Mouse (Mus musculus) hindbrain, postnatal 0 days (tissue): ENCODE data around the gene Mroh9. TPM values are rescaled to one million over a fixed set of nuclear protein-coding genes. Genes with fewer than 3 reads are reported as not detected.

ENCODE experiments used
- ATAC-seq: fragments of 200-750 bp; cut with Nextera tagmentation; 2 replicates; pipeline ENCODE4 v1.8.0; 2017; ENCODE audit warnings: mild to moderate bottlenecking, moderate TSS enrichment, moderate library complexity
- DNase-seq: peaks from one replicate; pipeline ENCODE4 v3.0.0-alpha.2; 2015; ENCODE audit warnings: low spot score
- H3K27ac ChIP-seq: fragments of 300-500 bp; sonication (generic); 2 replicates; pipeline ENCODE4 v1.5.1; 2014; ENCODE audit warnings: mild to moderate bottlenecking
- H3K27me3 ChIP-seq: fragments of 300-500 bp; sonication (generic); 2 replicates; pipeline ENCODE4 v1.6.1; 2014; ENCODE audit warnings: low read length, mixed read lengths; ENCODE audit not compliant: insufficient read depth
- H3K36me3 ChIP-seq: fragments of 300-500 bp; sonication (generic); 2 replicates; pipeline ENCODE4 v1.6.1; 2014; ENCODE audit warnings: low read length, mixed read lengths; ENCODE audit not compliant: insufficient read depth
- H3K4me1 ChIP-seq: fragments of 300-500 bp; sonication (generic); 2 replicates; pipeline ENCODE4 v1.6.1; 2014; ENCODE audit warnings: antibody characterized with exemption, low read length, mixed read lengths; ENCODE audit not compliant: insufficient read depth
- H3K4me2 ChIP-seq: fragments of 300-500 bp; sonication (generic); 2 replicates; pipeline ENCODE4 v1.6.1; 2014; ENCODE audit warnings: low read depth, mild to moderate bottlenecking, low read length, moderate library complexity, mixed read lengths
- H3K4me3 ChIP-seq: fragments of 300-500 bp; sonication (generic); 2 replicates; pipeline ENCODE4 v1.5.1; 2014; ENCODE audit warnings: low read length
- H3K9ac ChIP-seq: fragments of 300-500 bp; sonication (generic); replicated peaks from 2 replicates; pipeline ENCODE4 v1.6.1; 2014; ENCODE audit warnings: mild to moderate bottlenecking, low read length, moderate library complexity, mixed read lengths
- H3K9me3 ChIP-seq: fragments of 300-500 bp; sonication (generic); 2 replicates; pipeline ENCODE4 v1.6.1; 2016; ENCODE audit warnings: low read length, mixed read lengths
- CTCF ChIP-seq: IDR thresholded peaks from 2 replicates; pipeline ENCODE4 v1.5.1; 2016; ENCODE audit warnings: antibody characterized with exemption, control low read depth, low read depth
- WGBS: fragments of 180-500 bp; shearing (Covaris S2); extraction: QIAGEN DNeasy Blood & Tissue Kit; methylation state at CpG from one replicate; pipeline ENCODE4 v1.1.7; 2014; 5-methylcytosine and 5-hydroxymethylcytosine counted together
- polyA plus RNA-seq: library from polyadenylated mRNA; unstranded; fragments of >200 nt; fragmentation: Nextera tagmentation; extraction: Ambion mirVana; gene quantifications from 2 replicates; pipeline ENCODE4 v1.2.1, GENCODE M21; 2015
- total RNA-seq: library from RNA; depleted of rRNA; stranded (reverse); fragments of >200 nt; gene quantifications from 2 replicates; pipeline ENCODE4 v1.2.3, GENCODE M21; 2014; rRNA removed

Gene Mroh9
- total and polyA plus RNA-seq, 2 experiments from 2014 or later = not detected

- no peak for DNase-seq
- H3K4me2 ChIP-seq = no peak within 1 kb of the TSS
- H3K9me3 ChIP-seq = no peaks in the 10 kb centered on the region
- no peak within 1 kb of the TSS for H3K4me3 ChIP-seq
- 67% methylated on average over 1 of the region's 1 CpGs for WGBS
- no peaks in the 10 kb centered on the region for H3K27me3 ChIP-seq
- TF ChIP-seq CTCF = no peak
- H3K36me3 ChIP-seq = no peaks in the 10 kb centered on the region
- H3K9ac ChIP-seq = no peak within 1 kb of the TSS
- no peak for ATAC-seq
- H3K4me1 ChIP-seq = no peaks in the 10 kb centered on the region
- no peak within 1 kb of the TSS for H3K27ac ChIP-seq
These were observed 101.0 kb downstream of the Mroh9 start, which contains the start of gene Fmo3 for GRCm38 (mm10) chr1:162984428-162984827. Gene Fmo3 (minus strand): TSS chr1:162984528.

Other genes starting within 250 kb of the Mroh9 start
- 45.3 and 48.8 TPM in 2 replicates for gene Fmo1, start 219.1 kb downstream of the Mroh9 start, total RNA-seq
- 33.2 and 36.8 TPM in 2 replicates for gene Fmo1, start 219.1 kb downstream of the Mroh9 start, polyA plus RNA-seq
- 0.14 and 1.1 TPM in 2 replicates for gene Fmo2, start 186.9 kb downstream of the Mroh9 start, total RNA-seq
- gene Fmo2, start 186.9 kb downstream of the Mroh9 start, polyA plus RNA-seq = 0.44 and 0.68 TPM in 2 replicates
- gene Fmo6, start 148.2 kb downstream of the Mroh9 start, total RNA-seq = not detected in 2 replicates
- not detected in 2 replicates for gene Fmo6, start 148.2 kb downstream of the Mroh9 start, polyA plus RNA-seq
- gene Fmo3, start 101.1 kb downstream of the Mroh9 start, total RNA-seq = not detected in 2 replicates
- gene Fmo3, start 101.1 kb downstream of the Mroh9 start, polyA plus RNA-seq = not detected in 2 replicates
- gene Prrx1, start 228.0 kb upstream of the Mroh9 start, total RNA-seq = 3.7 and 4.8 TPM in 2 replicates
- gene Prrx1, start 228.0 kb upstream of the Mroh9 start, polyA plus RNA-seq = 4.4 and 4.9 TPM in 2 replicates